Mouse (Mus musculus): ENCODE data around the gene Tgif2lx1. TPM values are rescaled to one million over a fixed set of nuclear protein-coding genes. Genes with fewer than 3 reads are reported as not detected.

Gene Tgif2lx1
- not detected for polyA plus RNA-seq (2014; fragmentation: Illumina TruSeq; extraction: RNeasy Lipid Tissue Mini Kit (QIAGEN cat#74804); ENCODE audit: insufficient read depth, low read depth, low replicate concordance)

GRCm38 (mm10) chrX:118480637-118481036 lies at the start of gene Tgif2lx1:
Gene Tgif2lx1, minus strand, starts transcription at chrX:118480737.

Other genes starting within 250 kb of the Tgif2lx1 start
- not detected for gene Tgif2lx2, start 53.5 kb downstream of the Tgif2lx1 start, polyA plus RNA-seq (2014; fragmentation: Illumina TruSeq; extraction: RNeasy Lipid Tissue Mini Kit (QIAGEN cat#74804); ENCODE audit: insufficient read depth, low read depth, low replicate concordance)